Mouse (Mus musculus) testis, adult 2 months (tissue): ENCODE results near the gene Hist1h2be.
A peak's percentile ranks its signal among the peaks of the same experiment; 100 is the strongest.

Source experiments
- CTCF ChIP-seq: fragments of 200-500 bp; IDR thresholded peaks from 2 replicates; pipeline ENCODE4 v1.5.1; 2012; ENCODE audit warnings: low read depth, mild to moderate bottlenecking, inconsistent platforms, low read length, moderate library complexity; ENCODE audit not compliant: control insufficient read depth, insufficient read depth, insufficient replicate concordance
- POLR2A ChIP-seq: fragments of 200-500 bp; IDR thresholded peaks from 2 replicates; pipeline ENCODE4 v1.6.1; 2012; ENCODE audit warnings: low read depth, mild to moderate bottlenecking, inconsistent platforms, low read length, moderate library complexity; ENCODE audit not compliant: control insufficient read depth

GRCm38 (mm10) chr13:23543965-23544786, 76.7 kb downstream of the Hist1h2be start, which contains the start of gene Hist1h3f:
- TF ChIP-seq POLR2A = peak; percentile 70; the same call in 1 of the 2 replicates
- TF ChIP-seq CTCF = no peak
